Mouse (Mus musculus): Measurements from ENCODE around the gene Ace3.

Gene Ace3

GRCm38 (mm10) chr11:105994375-105994774 lies at the start of gene Ace3:
Gene Ace3 (plus strand): TSS chr11:105994675.
- no peak for DNase-seq (ENCODE audit: low read depth, low spot score)

GRCm38 (mm10) chr11:105944770-105945672 lies 49.5 kb upstream of the Ace3 start:
- DNase-seq (ENCODE audit: low read depth, low spot score), result no peak

DNA sequence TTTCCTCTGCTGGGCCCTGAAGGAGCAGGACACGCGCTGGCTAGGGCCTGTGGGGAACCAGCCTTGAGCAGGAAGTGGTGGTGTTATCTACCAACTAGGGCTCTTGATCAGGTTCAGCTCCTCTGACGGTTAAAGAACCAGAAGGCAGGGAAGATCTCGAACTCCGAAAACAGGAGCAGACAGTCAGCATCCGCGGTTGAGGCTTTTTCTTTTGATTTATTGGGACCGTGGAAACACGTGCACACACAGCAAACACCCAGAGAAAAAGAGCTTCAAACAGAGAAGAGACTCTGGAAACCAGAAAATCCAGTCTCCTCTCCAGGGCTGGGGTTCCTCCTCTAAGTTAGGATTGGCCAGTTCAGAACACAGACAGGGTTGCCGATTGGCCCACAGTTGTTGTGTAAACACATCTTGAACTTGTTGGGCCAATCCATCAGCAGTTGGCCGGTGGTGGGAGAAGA lies 47.8 kb upstream of the Ace3 start:
- no peak for DNase-seq (ENCODE audit: low read depth, low spot score)

DNA sequence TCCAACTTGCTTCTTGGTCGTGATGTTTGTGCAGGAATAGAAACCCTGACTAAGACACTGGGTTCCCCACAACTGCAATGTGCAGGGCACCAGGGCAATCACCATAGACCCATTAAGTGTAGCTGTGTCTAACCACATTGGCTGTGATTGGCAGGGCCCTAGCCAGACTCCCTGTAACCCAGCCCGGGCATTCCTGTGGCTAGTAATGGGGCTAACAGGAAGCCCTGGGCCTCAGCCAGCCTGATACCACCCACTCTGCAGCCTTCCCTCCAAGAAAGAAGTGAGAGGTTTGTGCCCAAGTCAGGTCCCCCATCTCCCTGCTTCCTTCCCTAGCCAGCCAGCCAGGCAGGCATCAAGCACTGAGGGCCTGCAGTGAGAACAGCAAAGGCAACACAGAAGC lies 46.2 kb upstream of the Ace3 start:
- DNase-seq (ENCODE audit: low read depth, low spot score), result no peak

DNA sequence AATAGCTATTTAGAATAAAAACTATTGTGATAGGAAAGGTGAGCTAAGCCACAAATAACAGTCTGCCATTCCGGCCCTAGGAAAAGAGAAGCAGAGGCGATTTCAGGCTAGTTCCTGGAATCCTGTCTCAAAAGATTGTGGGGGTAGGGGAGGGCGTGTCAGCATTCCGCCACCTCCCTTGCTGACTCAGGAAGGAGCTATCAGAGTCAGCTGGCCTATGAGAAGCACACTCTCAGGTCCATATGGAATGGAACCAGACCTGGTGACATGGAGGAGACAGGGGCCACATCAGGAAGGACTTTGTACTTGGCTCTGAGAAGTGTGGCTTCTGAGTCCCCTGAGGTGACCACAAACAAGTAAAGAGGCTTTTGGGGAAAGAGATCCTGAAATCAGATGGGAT lies 44.0 kb upstream of the Ace3 start:
- DNase-seq (ENCODE audit: low read depth, low spot score), result no peak

DNA sequence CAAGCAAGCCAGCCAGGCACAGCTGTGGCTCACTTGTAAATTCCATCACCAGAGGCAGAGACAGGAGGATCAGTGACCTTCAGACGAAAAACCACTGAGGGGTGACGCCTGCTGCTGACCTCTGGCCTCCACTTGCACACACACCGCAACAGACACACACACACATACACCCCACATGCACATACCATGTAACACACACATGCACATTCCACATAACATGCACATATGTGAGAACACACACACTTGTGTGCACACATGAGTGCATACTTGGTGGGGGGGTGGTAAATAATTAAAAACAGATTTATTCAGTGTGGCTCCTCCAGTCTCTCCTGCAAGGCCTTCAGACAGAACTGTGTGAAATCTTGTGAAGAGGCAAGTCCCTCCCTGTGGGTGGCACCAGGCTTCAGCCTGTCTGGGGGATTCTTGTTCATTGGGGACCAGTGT lies 42.9 kb upstream of the Ace3 start:
- DNase-seq (ENCODE audit: low read depth, low spot score), result no peak

- DNase-seq (ENCODE audit: low read depth, low spot score), result no peak
These were observed 42.4 kb upstream of the Ace3 start for GRCm38 (mm10) chr11:105952111-105952510.

DNA sequence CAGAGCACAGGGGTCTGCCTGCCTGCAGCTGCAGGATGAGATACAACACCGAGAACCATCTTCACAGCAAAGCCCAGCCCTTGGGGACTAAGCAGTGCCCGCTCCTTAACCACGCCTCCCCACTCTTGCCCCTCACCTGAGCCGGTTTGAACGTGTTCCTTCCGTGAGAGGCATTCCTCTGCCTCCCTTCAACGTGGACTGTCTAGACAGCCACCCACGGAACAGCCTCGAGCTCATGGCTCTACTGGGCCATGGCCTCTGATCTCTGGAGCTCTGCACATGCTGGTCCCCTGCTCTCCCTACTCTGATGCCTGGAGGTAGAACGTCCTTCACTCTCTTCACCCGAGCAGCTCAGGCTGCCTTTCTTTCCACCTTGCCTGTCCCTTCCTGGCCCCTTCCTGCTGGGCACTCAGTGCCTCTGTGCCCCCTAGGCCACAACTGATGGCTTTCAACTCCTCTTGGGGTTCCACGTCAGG lies 41.5 kb upstream of the Ace3 start, which contains the start of gene Cyb561:
Gene Cyb561 (minus strand): TSS at position 426 of the 476 bp plus-strand sequence.
- DNase-seq (ENCODE audit: low read depth, low spot score), result no peak

- no peak for DNase-seq (ENCODE audit: low read depth, low spot score)
These were observed 41.1 kb upstream of the Ace3 start for GRCm38 (mm10) chr11:105953402-105953801.

GRCm38 (mm10) chr11:105955815-105956430 lies 38.6 kb upstream of the Ace3 start:
- DNase-seq (ENCODE audit: low read depth, low spot score), result no peak

GRCm38 (mm10) chr11:105957501-105957900 lies 37.0 kb upstream of the Ace3 start:
- no peak for DNase-seq (ENCODE audit: low read depth, low spot score)

DNA sequence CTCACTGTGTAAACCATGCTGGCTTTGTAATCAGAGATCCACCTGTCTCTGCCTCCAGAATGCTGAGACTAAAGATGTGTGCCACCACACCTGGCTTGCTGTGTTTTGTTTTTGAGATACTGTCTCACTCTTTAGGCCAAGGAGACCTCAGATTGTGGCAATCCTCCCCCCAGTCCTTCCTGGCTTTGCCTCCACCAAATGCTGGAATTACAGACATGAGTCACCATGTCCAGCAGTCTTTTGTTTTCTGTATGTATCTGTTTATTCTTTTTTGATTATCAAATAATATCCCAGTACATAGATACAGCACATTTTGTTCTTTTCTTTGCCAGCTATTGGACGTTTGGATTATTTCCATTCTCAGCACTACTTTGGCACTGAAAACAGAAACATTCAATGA lies 35.9 kb upstream of the Ace3 start:
- DNase-seq (ENCODE audit: low read depth, low spot score), result no peak

- no peak for DNase-seq (ENCODE audit: low read depth, low spot score)
These were observed 35.1 kb upstream of the Ace3 start for GRCm38 (mm10) chr11:105959355-105959754.

DNA sequence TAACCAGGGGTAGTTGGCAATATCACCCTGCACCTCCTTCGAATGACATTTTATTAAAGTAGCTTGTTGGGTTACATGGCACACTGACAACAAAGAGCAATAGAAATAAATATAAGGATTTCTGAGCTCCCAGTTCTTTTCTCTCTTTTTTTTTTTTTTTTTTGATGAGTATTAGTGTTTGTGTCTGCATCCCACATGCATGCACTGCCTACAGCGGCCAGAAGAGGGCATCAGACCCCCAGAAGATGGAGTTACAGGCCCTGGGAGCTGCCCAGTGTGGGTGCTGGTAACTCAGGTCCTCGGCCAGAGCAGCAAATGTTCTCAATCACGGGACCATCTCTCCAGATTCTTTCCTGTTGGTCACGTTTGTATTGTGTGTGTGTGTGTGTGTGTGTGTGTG lies 29.8 kb upstream of the Ace3 start:
- DNase-seq (ENCODE audit: low read depth, low spot score), result no peak

GRCm38 (mm10) chr11:105966288-105966687 lies 28.2 kb upstream of the Ace3 start:
- DNase-seq (ENCODE audit: low read depth, low spot score), result no peak

GRCm38 (mm10) chr11:105967741-105968574 lies 26.5 kb upstream of the Ace3 start, which contains the start of gene Ace:
Gene Ace (plus strand): TSS chr11:105967945.
- DNase-seq (ENCODE audit: low read depth, low spot score), result no peak

DNA sequence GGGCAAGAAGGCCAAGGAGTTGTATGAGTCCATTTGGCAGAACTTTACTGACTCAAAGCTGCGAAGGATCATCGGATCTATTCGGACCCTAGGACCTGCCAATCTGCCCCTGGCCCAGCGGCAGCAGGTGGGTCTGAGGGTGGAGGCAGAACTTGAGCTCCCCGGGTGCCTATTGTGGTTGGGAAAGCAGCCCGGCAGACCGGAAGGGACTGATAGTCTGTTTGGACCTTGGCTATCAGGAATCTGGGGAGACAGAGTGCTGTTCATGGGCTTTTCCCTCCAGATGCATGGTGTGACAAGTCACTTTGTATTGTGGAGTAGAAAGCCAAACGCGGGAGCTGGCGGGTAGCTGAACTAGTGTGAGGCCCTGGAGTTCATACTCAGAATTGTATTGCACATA lies 25.5 kb upstream of the Ace3 start:
- DNase-seq (ENCODE audit: low read depth, low spot score), result no peak

DNA sequence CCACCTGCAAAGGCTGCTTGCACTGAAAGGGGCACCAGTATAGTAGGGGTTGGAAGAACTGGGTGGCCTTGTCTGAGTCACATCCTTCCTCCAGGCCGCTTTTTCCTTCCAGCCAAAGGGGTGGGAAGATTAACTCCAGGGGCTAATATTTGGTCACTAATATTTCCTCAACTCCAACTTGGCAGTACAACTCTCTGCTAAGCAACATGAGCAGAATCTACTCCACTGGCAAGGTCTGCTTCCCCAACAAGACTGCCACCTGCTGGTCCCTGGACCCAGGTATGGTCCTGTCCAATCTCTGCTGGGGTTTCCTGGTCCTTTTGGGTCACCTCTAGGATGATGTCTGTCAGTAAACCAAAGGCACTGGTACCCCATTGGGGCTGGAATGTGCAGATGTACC lies 25.0 kb upstream of the Ace3 start:
- no peak for DNase-seq (ENCODE audit: low read depth, low spot score)

DNA sequence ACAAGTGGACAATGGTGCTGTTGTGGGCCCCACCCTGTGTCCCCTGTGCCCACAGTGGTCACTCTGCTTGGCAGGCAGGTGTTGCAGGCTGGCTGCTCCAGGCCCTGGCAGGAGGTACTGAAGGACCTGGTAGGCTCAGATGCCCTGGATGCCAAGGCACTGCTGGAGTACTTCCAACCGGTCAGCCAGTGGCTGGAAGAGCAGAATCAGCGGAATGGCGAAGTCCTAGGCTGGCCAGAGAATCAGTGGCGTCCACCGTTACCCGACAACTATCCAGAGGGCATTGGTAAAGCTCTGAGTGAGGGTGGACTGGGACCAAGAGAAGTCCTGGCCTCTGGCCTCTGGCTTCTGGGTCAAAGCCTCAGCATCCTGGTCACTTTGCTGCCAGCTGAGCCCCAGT lies 19.9 kb upstream of the Ace3 start:
- no peak for DNase-seq (ENCODE audit: low read depth, low spot score)

- no peak for DNase-seq (ENCODE audit: low read depth, low spot score)
These were observed 19.4 kb upstream of the Ace3 start for GRCm38 (mm10) chr11:105975050-105975449.

GRCm38 (mm10) chr11:105975636-105976035 lies 18.8 kb upstream of the Ace3 start:
- no peak for DNase-seq (ENCODE audit: low read depth, low spot score)

DNA sequence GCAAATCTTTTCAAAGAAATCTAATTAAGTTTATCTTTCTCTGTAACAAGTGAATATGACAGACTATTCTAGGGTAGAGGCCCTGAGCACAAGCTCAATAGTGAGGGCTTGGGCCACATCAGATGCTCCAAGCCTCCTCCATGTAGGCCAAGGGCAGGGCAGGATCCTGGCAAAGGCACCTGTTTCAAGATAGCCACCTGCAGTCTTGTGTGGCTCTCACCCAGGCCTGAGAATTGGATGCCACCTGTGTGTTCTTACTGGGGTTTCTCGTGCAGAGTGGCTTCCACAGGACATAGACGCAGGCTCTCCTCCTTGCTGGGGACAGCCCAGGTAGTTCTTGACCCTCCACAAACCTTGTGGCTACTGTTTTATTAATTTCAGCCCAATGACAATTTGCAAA lies 16.2 kb upstream of the Ace3 start:
- no peak for DNase-seq (ENCODE audit: low read depth, low spot score)
